Comparison of ENCODE assay signal across 8 mouse cellular contexts in genomic region chr9:110407311-110408098, GRCm38 (mm10). TPM values are rescaled to one million over a fixed set of nuclear protein-coding genes. Genes with fewer than 3 reads are reported as not detected.
DNase-seq lines count a peak whose midpoint lies in the region; ATAC-seq lines count a peak whose summit lies in the region.

No protein-coding gene starts in this region.

- WGBS in heart, embryonic 13.5 days = 1% methylated on average over 41 of the region's 41 CpGs
- WGBS in forebrain, embryonic 14.5 days = under 1% methylated on average over 39 of the region's 41 CpGs
- 2% methylated on average over 41 of the region's 41 CpGs for WGBS in liver, embryonic 12.5 days (ENCODE audit: insufficient replicate concordance)
- under 1% methylated on average over 40 of the region's 41 CpGs for WGBS in stomach, embryonic 14.5 days

- peak overlapping the region; percentile 85 for H3K27ac ChIP-seq in heart, embryonic 13.5 days (replicated peaks)
- peak overlapping the region; percentile 28; the same call in 1 of the 2 replicates for H3K27ac ChIP-seq in forebrain, embryonic 14.5 days (ENCODE audit: low read depth, low read length)
- peak overlapping the region; percentile 72; the same call in 1 of the 2 replicates for H3K27ac ChIP-seq in liver, embryonic 12.5 days
- H3K27ac ChIP-seq in stomach, embryonic 14.5 days (ENCODE audit: low read length) = peak overlapping the region; percentile 71; the same call in 1 of the 2 replicates

- H3K4me2 ChIP-seq in heart, embryonic 13.5 days = peak overlapping the region; percentile 92
- H3K4me2 ChIP-seq in forebrain, embryonic 14.5 days (ENCODE audit: low read length) = peak overlapping the region; percentile 82
- H3K4me2 ChIP-seq in liver, embryonic 12.5 days = peak overlapping the region; percentile 95
- peak overlapping the region; percentile 71 for H3K4me2 ChIP-seq in stomach, embryonic 14.5 days (replicated peaks; ENCODE audit: low read depth, low read length)

- peak overlapping the region; percentile 95 for H3K9ac ChIP-seq in heart, embryonic 13.5 days
- peak overlapping the region; percentile 91 for H3K9ac ChIP-seq in forebrain, embryonic 14.5 days (ENCODE audit: low read length)
- H3K9ac ChIP-seq in liver, embryonic 12.5 days = peak overlapping the region; percentile 82
- peak overlapping the region; percentile 72 for H3K9ac ChIP-seq in stomach, embryonic 14.5 days (replicated peaks; ENCODE audit: low read depth, low read length)

- intact Hi-C loops in heart, postnatal 10 days (cut with DNase I) = loop anchor here (5.0 kb wide), 1 partner anchor 75 kb away; the partner anchor contains the start of gene Scap

- peak; percentile 55 for ATAC-seq in heart, embryonic 13.5 days (ENCODE audit: extremely low read depth, insufficient number of reproducible peaks, low FRiP score, low TSS enrichment)
- peak; percentile 76 for ATAC-seq in forebrain, embryonic 14.5 days
- ATAC-seq in liver, embryonic 12.5 days = peak; percentile 62
- peak; percentile 16 for ATAC-seq in stomach, embryonic 14.5 days (ENCODE audit: insufficient number of reproducible peaks, insufficient read depth, low FRiP score, low read depth)

- peaks cover 21% of the 10 kb centered on the region for H3K4me1 ChIP-seq in heart, embryonic 13.5 days
- peaks cover 5% of the 10 kb centered on the region for H3K4me1 ChIP-seq in forebrain, embryonic 14.5 days (ENCODE audit: control insufficient read depth, insufficient read depth, low read length)
- peaks cover 19% of the 10 kb centered on the region for H3K4me1 ChIP-seq in liver, embryonic 12.5 days
- peaks cover 7% of the 10 kb centered on the region for H3K4me1 ChIP-seq in stomach, embryonic 14.5 days (ENCODE audit: control insufficient read depth, insufficient read depth, low read length)

- peaks cover 18% of the 10 kb centered on the region for H3K36me3 ChIP-seq in heart, embryonic 13.5 days
- H3K36me3 ChIP-seq in forebrain, embryonic 14.5 days (ENCODE audit: control insufficient read depth, insufficient read depth, low read length) = no peaks in the 10 kb centered on the region
- peaks cover 12% of the 10 kb centered on the region for H3K36me3 ChIP-seq in liver, embryonic 12.5 days
- peaks cover 9% of the 10 kb centered on the region for H3K36me3 ChIP-seq in stomach, embryonic 14.5 days (ENCODE audit: control insufficient read depth, insufficient read depth, low read length)

- DNase-seq in heart, postnatal 10 days = no peak
- DNase-seq in A20 (ENCODE audit: low read depth, low spot score) (peak; percentile 78), ZHBTc4 (ENCODE audit: low read depth, low spot score) (peak; percentile 24)
- no peak for DNase-seq in forebrain, embryonic 14.5 days (ENCODE audit: low spot score)
- DNase-seq in thymus, postnatal 14 days = no peak

- H3K4me3 ChIP-seq in heart, embryonic 13.5 days = peak overlapping the region; percentile 87
- H3K4me3 ChIP-seq in forebrain, embryonic 14.5 days (ENCODE audit: low read depth, low read length) = peak overlapping the region; percentile 82
- peak overlapping the region; percentile 89 for H3K4me3 ChIP-seq in liver, embryonic 12.5 days
- H3K4me3 ChIP-seq in stomach, embryonic 14.5 days (ENCODE audit: low read depth, low read length) = peak overlapping the region; percentile 64

- no peaks in the 10 kb centered on the region for H3K27me3 ChIP-seq in heart, embryonic 13.5 days (replicated peaks)
- no peaks in the 10 kb centered on the region for H3K27me3 ChIP-seq in forebrain, embryonic 14.5 days (replicated peaks; ENCODE audit: control insufficient read depth, insufficient read depth, low read length)
- H3K27me3 ChIP-seq in liver, embryonic 12.5 days (replicated peaks) = no peaks in the 10 kb centered on the region
- no peaks in the 10 kb centered on the region for H3K27me3 ChIP-seq in stomach, embryonic 14.5 days (ENCODE audit: control insufficient read depth, insufficient read depth, low read length)

- no peaks in the 10 kb centered on the region for H3K9me3 ChIP-seq in heart, embryonic 13.5 days
- no peaks in the 10 kb centered on the region for H3K9me3 ChIP-seq in forebrain, embryonic 14.5 days (replicated peaks; ENCODE audit: control insufficient read depth, low read length)
- no peaks in the 10 kb centered on the region for H3K9me3 ChIP-seq in liver, embryonic 12.5 days (replicated peaks)
- no peaks in the 10 kb centered on the region for H3K9me3 ChIP-seq in stomach, embryonic 14.5 days (ENCODE audit: control insufficient read depth, low read depth, low read length)

RNA-seq across cellular contexts. Expression of gene Ptpn23, which starts 0.5 kb away (rescaled TPM):
- 13.1 and 15.4 TPM in 2 replicates for polyA plus RNA-seq in heart, embryonic 13.5 days (2015; fragmentation: Nextera tagmentation; extraction: Ambion mirVana)
- 10 to 100 TPM; 23.1 to 25.2 TPM for total RNA-seq in heart, postnatal 10 days (2021)
- polyA plus RNA-seq in forebrain, embryonic 14.5 days (2014; fragmentation: Nextera tagmentation; extraction: Ambion mirVana) = 13.1 and 18.7 TPM in 2 replicates
- polyA plus RNA-seq in liver, embryonic 12.5 days (2016; fragmentation: Nextera tagmentation; extraction: Ambion mirVana) = 5.9 and 7.4 TPM in 2 replicates
- polyA plus RNA-seq in stomach, embryonic 14.5 days (2014; fragmentation: Nextera tagmentation; extraction: Ambion mirVana) = 19.3 and 21.3 TPM in 2 replicates

RNA-seq across cellular contexts. Expression of gene Ngp, which starts 12.0 kb away (rescaled TPM):
- 1.8 and 2.9 TPM in 2 replicates for polyA plus RNA-seq in heart, embryonic 13.5 days (2015; fragmentation: Nextera tagmentation; extraction: Ambion mirVana)
- 1 to 10 TPM in 1 of 2 experiments, under 1 TPM in 1; 0.92 to 1.8 TPM for total RNA-seq in heart, postnatal 10 days (2021)
- 0.61 and 1.2 TPM in 2 replicates for polyA plus RNA-seq in forebrain, embryonic 14.5 days (2014; fragmentation: Nextera tagmentation; extraction: Ambion mirVana)
- polyA plus RNA-seq in liver, embryonic 12.5 days (2016; fragmentation: Nextera tagmentation; extraction: Ambion mirVana) = 38.3 and 43.4 TPM in 2 replicates
- 9.6 and 13.1 TPM in 2 replicates for polyA plus RNA-seq in stomach, embryonic 14.5 days (2014; fragmentation: Nextera tagmentation; extraction: Ambion mirVana)

Comparison
In these comparisons a context has a peak if more than half of its experiments do, and no peak if none do; other contexts are left out.
1. ATAC-seq: peak in every context shown above with its lines; median percentile 76 in forebrain, embryonic 14.5 days; 62 in liver, embryonic 12.5 days; 55 in heart, embryonic 13.5 days; 16 in stomach, embryonic 14.5 days.
2. H3K27ac ChIP-seq: peak in every context shown above with its lines; median percentile 85 in heart, embryonic 13.5 days; 72 in liver, embryonic 12.5 days; 71 in stomach, embryonic 14.5 days; 28 in forebrain, embryonic 14.5 days.
3. DNase-seq: peak in A20 (single experiment) and ZHBTc4 (single experiment); none in heart, postnatal 10 days (0 of 2), forebrain, embryonic 14.5 days (single experiment) and thymus, postnatal 14 days (single experiment).
4. Peak in every context shown above with its lines, with median percentiles within 50 percentile points of each other: H3K4me2 ChIP-seq, H3K4me3 ChIP-seq and H3K9ac ChIP-seq.